Mouse (Mus musculus) megakaryocyte, embryonic 14.5 days (primary cell): ENCODE results near the gene Zcwpw1. TPM values are rescaled to one million over a fixed set of nuclear protein-coding genes. Genes with fewer than 3 reads are reported as not detected.

Experiments used
- H3K27me3 ChIP-seq: replicated peaks from 2 replicates; pipeline ENCODE3; 2012; ENCODE audit warnings: inconsistent platforms
- H3K36me3 ChIP-seq: replicated peaks from 2 replicates; pipeline ENCODE3; 2012; ENCODE audit warnings: low read length, inconsistent platforms, mixed read lengths
- H3K4me1 ChIP-seq: 2 replicates; pipeline ENCODE4 v1.6.1; 2012; ENCODE audit warnings: inconsistent platforms
- H3K4me3 ChIP-seq: replicated peaks from 2 replicates; pipeline ENCODE3; 2012; ENCODE audit warnings: moderate library complexity, mild to moderate bottlenecking, inconsistent platforms
- H3K9me3 ChIP-seq: 2 replicates; pipeline ENCODE4 v1.6.1; 2012; ENCODE audit warnings: inconsistent platforms
- FLI1 ChIP-seq: IDR thresholded peaks from 2 replicates; pipeline ENCODE4 v1.6.1; 2012; ENCODE audit warnings: low read length, inconsistent platforms, mixed read lengths
- GATA1 ChIP-seq: IDR thresholded peaks from 3 replicates; pipeline ENCODE4 v1.6.1; 2012; ENCODE audit warnings: mixed read lengths, low read length, inconsistent platforms, borderline replicate concordance
- polyA plus RNA-seq: library from polyadenylated mRNA; stranded (reverse); fragments of >175 nt; gene quantifications from 2 replicates; pipeline ENCODE4 v1.2.3, GENCODE M21; 2012; ENCODE audit warnings: low replicate concordance; ENCODE audit not compliant: insufficient read depth

The Zcwpw1 gene
- polyA plus RNA-seq, 1 experiment: 0.70 TPM

- H3K9me3 ChIP-seq: peaks cover 5% of the 10 kb centered on the region; the same call in 1 of the 2 replicates
- H3K27me3 ChIP-seq: no peaks in the 10 kb centered on the region
- peaks cover 37% of the 10 kb centered on the region for H3K36me3 ChIP-seq
- TF ChIP-seq GATA1 (no peak), FLI1 (no peak)
- H3K4me3 ChIP-seq: no peak overlapping the region
- peaks cover 10% of the 10 kb centered on the region for H3K4me1 ChIP-seq
Observed at GRCm38 (mm10) chr5:137768475-137768874, 19.1 kb upstream of the Zcwpw1 start.

- TF ChIP-seq FLI1: no peak
- no peak for TF ChIP-seq GATA1
- no peaks in the 10 kb centered on the region for H3K27me3 ChIP-seq
- peaks cover 11% of the 10 kb centered on the region for H3K4me1 ChIP-seq
- H3K4me3 ChIP-seq: no peak overlapping the region
- H3K36me3 ChIP-seq: peaks cover 23% of the 10 kb centered on the region
- peaks cover 4% of the 10 kb centered on the region; the same call in 1 of the 2 replicates for H3K9me3 ChIP-seq
Observed at GRCm38 (mm10) chr5:137770709-137771108, 16.9 kb upstream of the Zcwpw1 start.

- Histone ChIP-seq H3K4me3 (no peak overlapping the region), H3K36me3 (peaks cover 11% of the 10 kb centered on the region), H3K27me3 (no peaks in the 10 kb centered on the region), H3K4me1 (peaks cover 22% of the 10 kb centered on the region), H3K9me3 (no peaks in the 10 kb centered on the region)
- TF ChIP-seq FLI1 (no peak), GATA1 (no peak)
Observed at GRCm38 (mm10) chr5:137772755-137773154, 14.8 kb upstream of the Zcwpw1 start.

- H3K27me3 ChIP-seq: no peaks in the 10 kb centered on the region
- no peak for TF ChIP-seq GATA1
- no peak overlapping the region for H3K4me3 ChIP-seq
- peaks cover 13% of the 10 kb centered on the region for H3K36me3 ChIP-seq
- no peaks in the 10 kb centered on the region for H3K9me3 ChIP-seq
- peaks cover 41% of the 10 kb centered on the region for H3K4me1 ChIP-seq
Observed at GRCm38 (mm10) chr5:137775587-137776290, 11.9 kb upstream of the Zcwpw1 start.

- H3K27me3 ChIP-seq: no peaks in the 10 kb centered on the region
- no peaks in the 10 kb centered on the region for H3K9me3 ChIP-seq
- H3K4me3 ChIP-seq: no peak overlapping the region
- TF ChIP-seq FLI1 (no peak), GATA1 (no peak)
- H3K36me3 ChIP-seq: peaks cover 19% of the 10 kb centered on the region
- H3K4me1 ChIP-seq: peaks cover 45% of the 10 kb centered on the region
Observed at GRCm38 (mm10) chr5:137776408-137776918, 11.1 kb upstream of the Zcwpw1 start.

GRCm38 (mm10) chr5:137777267-137777845 lies 10.2 kb upstream of the Zcwpw1 start:
- TF ChIP-seq FLI1 (no peak), GATA1 (no peak)
- H3K9me3 ChIP-seq: no peaks in the 10 kb centered on the region
- no peaks in the 10 kb centered on the region for H3K27me3 ChIP-seq
- H3K4me1 ChIP-seq: peaks cover 54% of the 10 kb centered on the region
- peaks cover 27% of the 10 kb centered on the region for H3K36me3 ChIP-seq
- peak overlapping the region; percentile 23 for H3K4me3 ChIP-seq

- H3K27me3 ChIP-seq: no peaks in the 10 kb centered on the region
- H3K9me3 ChIP-seq: no peaks in the 10 kb centered on the region
- peaks cover 40% of the 10 kb centered on the region for H3K36me3 ChIP-seq
- TF ChIP-seq FLI1 (peak; percentile 61; the same call in 1 of the 2 replicates), GATA1 (no peak)
- H3K4me3 ChIP-seq: peak within 1 kb of the TSS; percentile 93
- peaks cover 66% of the 10 kb centered on the region for H3K4me1 ChIP-seq
Observed at GRCm38 (mm10) chr5:137778635-137779034, 9.0 kb upstream of the Zcwpw1 start, which contains the start of gene Ppp1r35. Gene Ppp1r35, plus strand, starts transcription at chr5:137778849.

- Histone ChIP-seq H3K36me3 (peaks cover 46% of the 10 kb centered on the region), H3K27me3 (no peaks in the 10 kb centered on the region), H3K4me3 (peak overlapping the region; percentile 93), H3K9me3 (no peaks in the 10 kb centered on the region), H3K4me1 (peaks cover 73% of the 10 kb centered on the region)
- TF ChIP-seq GATA1: no peak
- no peak for TF ChIP-seq FLI1
Observed at GRCm38 (mm10) chr5:137779053-137779933, 8.3 kb upstream of the Zcwpw1 start.

- TF ChIP-seq FLI1: no peak
- TF ChIP-seq GATA1: no peak
- no peak overlapping the region for H3K4me3 ChIP-seq
- no peaks in the 10 kb centered on the region for H3K9me3 ChIP-seq
- H3K4me1 ChIP-seq: peaks cover 74% of the 10 kb centered on the region
- H3K36me3 ChIP-seq: peaks cover 52% of the 10 kb centered on the region
- H3K27me3 ChIP-seq: no peaks in the 10 kb centered on the region
Observed at GRCm38 (mm10) chr5:137781661-137782060, 5.9 kb upstream of the Zcwpw1 start.
